Mouse (Mus musculus) heart, postnatal 0 days (tissue): ENCODE data around the gene Pde4b. TPM values are rescaled to one million over a fixed set of nuclear protein-coding genes. Genes with fewer than 3 reads are reported as not detected.

Experiments used
- ATAC-seq: fragments of 200-750 bp; cut with Nextera tagmentation; 2 replicates; pipeline ENCODE4 v1.8.0; 2017; ENCODE audit warnings: low read depth, moderate number of reproducible peaks, moderate library complexity; ENCODE audit not compliant: insufficient read depth
- DNase-seq: peaks from one replicate; pipeline ENCODE4 v3.0.0-alpha.2; 2016; ENCODE audit warnings: low spot score
- H3K27ac ChIP-seq: fragments of 300-500 bp; sonication (generic); 2 replicates; pipeline ENCODE4 v1.5.1; 2014; ENCODE audit warnings: low read depth, mild to moderate bottlenecking
- H3K27me3 ChIP-seq: fragments of 300-500 bp; sonication (generic); 2 replicates; pipeline ENCODE4 v1.6.1; 2014; ENCODE audit warnings: low read length, mixed read lengths; ENCODE audit not compliant: control insufficient read depth, insufficient read depth
- H3K36me3 ChIP-seq: fragments of 300-500 bp; sonication (generic); replicated peaks from 2 replicates; pipeline ENCODE4 v1.6.1; 2014; ENCODE audit warnings: low read length, mixed read lengths; ENCODE audit not compliant: control insufficient read depth, insufficient read depth
- H3K4me1 ChIP-seq: fragments of 300-500 bp; sonication (generic); 2 replicates; pipeline ENCODE4 v1.6.1; 2014; ENCODE audit warnings: antibody characterized with exemption; ENCODE audit not compliant: control insufficient read depth, insufficient read depth
- H3K4me2 ChIP-seq: fragments of 300-500 bp; sonication (generic); 2 replicates; pipeline ENCODE4 v1.6.1; 2014; ENCODE audit warnings: low read depth, mild to moderate bottlenecking, low read length, moderate library complexity
- H3K4me3 ChIP-seq: fragments of 300-500 bp; sonication (generic); 2 replicates; pipeline ENCODE4 v1.5.1; 2014; ENCODE audit warnings: low read depth, low read length
- H3K9ac ChIP-seq: fragments of 300-500 bp; sonication (generic); replicated peaks from 2 replicates; pipeline ENCODE4 v1.6.1; 2014; ENCODE audit warnings: low read depth, low read length, mixed read lengths
- H3K9me3 ChIP-seq: fragments of 300-500 bp; sonication (generic); replicated peaks from 2 replicates; pipeline ENCODE4 v1.6.1; 2016; ENCODE audit warnings: low read length; ENCODE audit not compliant: control insufficient read depth
- CTCF ChIP-seq: IDR thresholded peaks from 2 replicates; pipeline ENCODE4 v1.5.1; 2016; ENCODE audit warnings: antibody characterized with exemption, control low read depth, low read depth
- EP300 ChIP-seq: IDR thresholded peaks from 2 replicates; pipeline ENCODE4 v1.6.1; 2016; ENCODE audit warnings: antibody characterized with exemption, low read depth
- WGBS: fragments of 180-500 bp; shearing (Covaris S2); extraction: QIAGEN DNeasy Blood & Tissue Kit; methylation state at CpG from one replicate; pipeline ENCODE4 v1.1.7; 2014; 5-methylcytosine and 5-hydroxymethylcytosine counted together
- polyA plus RNA-seq: library from polyadenylated mRNA; unstranded; fragments of >200 nt; fragmentation: Nextera tagmentation; extraction: Ambion mirVana; gene quantifications from 2 replicates; pipeline ENCODE4 v1.2.1, GENCODE M21; 2015
- total RNA-seq: library from RNA; depleted of rRNA; stranded (reverse); fragments of >200 nt; gene quantifications from 2 replicates; pipeline ENCODE4 v1.2.3, GENCODE M21; 2014; ENCODE audit warnings: low replicate concordance

Pde4b gene
- total and polyA plus RNA-seq, 2 experiments from 2014 or later = 30.8 to 50.1 TPM

GRCm38 (mm10) chr4:102535886-102536285 lies 448.5 kb downstream of the Pde4b start:
- Histone ChIP-seq H3K27ac (no peak overlapping the region), H3K9ac (no peak overlapping the region), H3K4me1 (peaks cover 36% of the 10 kb centered on the region), H3K9me3 (no peaks in the 10 kb centered on the region), H3K36me3 (no peaks in the 10 kb centered on the region), H3K4me2 (no peak overlapping the region), H3K4me3 (no peak overlapping the region), H3K27me3 (no peaks in the 10 kb centered on the region)
- 71% methylated on average over 3 of the region's 3 CpGs for WGBS
- DNase-seq = no peak
- TF ChIP-seq CTCF (no peak), EP300 (no peak)
- ATAC-seq = no peak

- no peak overlapping the region for H3K4me3 ChIP-seq
- ATAC-seq (no peak), DNase-seq (no peak)
- WGBS = 88% methylated on average over 1 of the region's 1 CpGs
- no peaks in the 10 kb centered on the region for H3K27me3 ChIP-seq
- no peaks in the 10 kb centered on the region for H3K9me3 ChIP-seq
- H3K4me1 ChIP-seq = peaks cover 18% of the 10 kb centered on the region
- TF ChIP-seq EP300 (no peak), CTCF (no peak)
- H3K36me3 ChIP-seq = no peaks in the 10 kb centered on the region
- no peak overlapping the region for H3K9ac ChIP-seq
- H3K4me2 ChIP-seq = no peak overlapping the region
- H3K27ac ChIP-seq = no peak overlapping the region
Measured at GRCm38 (mm10) chr4:102538266-102538665, 450.9 kb downstream of the Pde4b start.

- 67% methylated on average over 2 of the region's 2 CpGs for WGBS
- DNase-seq (no peak), ATAC-seq (no peak)
- no peak overlapping the region for H3K4me2 ChIP-seq
- no peak overlapping the region for H3K4me3 ChIP-seq
- TF ChIP-seq CTCF = no peak
- no peak for TF ChIP-seq EP300
- no peak overlapping the region for H3K9ac ChIP-seq
- peaks cover 13% of the 10 kb centered on the region for H3K4me1 ChIP-seq
- no peaks in the 10 kb centered on the region for H3K27me3 ChIP-seq
- no peak overlapping the region for H3K27ac ChIP-seq
- H3K36me3 ChIP-seq = no peaks in the 10 kb centered on the region
- no peaks in the 10 kb centered on the region for H3K9me3 ChIP-seq
Measured at GRCm38 (mm10) chr4:102538793-102539192, 451.4 kb downstream of the Pde4b start.

- H3K4me3 ChIP-seq = no peak overlapping the region
- peak overlapping the region; percentile 47 for H3K27ac ChIP-seq
- 65% methylated on average over 5 of the region's 5 CpGs for whole genome bisulfite sequencing
- no peaks in the 10 kb centered on the region for H3K36me3 ChIP-seq
- H3K4me1 ChIP-seq = peaks cover 4% of the 10 kb centered on the region; the same call in 1 of the 2 replicates
- 0 out of 2 replicates have a peak, but pooled peaks have one; percentile 33 for ATAC-seq
- H3K4me2 ChIP-seq = 0 out of 2 replicates have a peak overlapping the region, but pooled peaks have one; percentile 11
- no peak overlapping the region for H3K9ac ChIP-seq
- DNase-seq = no peak
- no peaks in the 10 kb centered on the region for H3K9me3 ChIP-seq
- no peaks in the 10 kb centered on the region for H3K27me3 ChIP-seq
- no peak for TF ChIP-seq EP300
- no peak for TF ChIP-seq CTCF
Measured at GRCm38 (mm10) chr4:102539598-102540180, 452.3 kb downstream of the Pde4b start.

GRCm38 (mm10) chr4:102542976-102543375 lies 455.6 kb downstream of the Pde4b start:
- no peak overlapping the region for H3K9ac ChIP-seq
- ATAC-seq (no peak), DNase-seq (no peak)
- H3K4me3 ChIP-seq = no peak overlapping the region
- no peak overlapping the region for H3K27ac ChIP-seq
- H3K4me1 ChIP-seq = peaks cover 4% of the 10 kb centered on the region; the same call in 1 of the 2 replicates
- TF ChIP-seq CTCF (no peak), EP300 (no peak)
- WGBS = 82% methylated on average over 3 of the region's 3 CpGs
- no peaks in the 10 kb centered on the region for H3K36me3 ChIP-seq
- H3K4me2 ChIP-seq = no peak overlapping the region
- H3K9me3 ChIP-seq = no peaks in the 10 kb centered on the region
- no peaks in the 10 kb centered on the region for H3K27me3 ChIP-seq

- H3K36me3 ChIP-seq = no peaks in the 10 kb centered on the region
- WGBS = 84% methylated on average over 4 of the region's 4 CpGs
- H3K9me3 ChIP-seq = no peaks in the 10 kb centered on the region
- H3K4me3 ChIP-seq = no peak overlapping the region
- H3K4me2 ChIP-seq = no peak overlapping the region
- no peak for DNase-seq
- H3K27ac ChIP-seq = no peak overlapping the region
- ATAC-seq = no peak
- H3K9ac ChIP-seq = no peak overlapping the region
- no peaks in the 10 kb centered on the region for H3K27me3 ChIP-seq
- TF ChIP-seq CTCF (no peak), EP300 (no peak)
- H3K4me1 ChIP-seq = no peaks in the 10 kb centered on the region
Measured at GRCm38 (mm10) chr4:102545226-102545625, 457.9 kb downstream of the Pde4b start.
